ENCODE assay signal across 34 mouse cellular contexts in genomic region chr5:45686223-45686622, GRCm38 (mm10). TPM values are rescaled to one million over a fixed set of nuclear protein-coding genes. Genes with fewer than 3 reads are reported as not detected.
"Had no signal": no experiment of that assay in that cellular context is flagged by ENCODE, and none has a peak within 500 bp of the region (broad histone marks: within the 10 kb centered on the region; RNA-seq: fewer than 3 reads in every experiment).

No protein-coding gene starts in this region.

- ATAC-seq: liver, embryonic 12.5 days; liver, postnatal 0 days; lung, postnatal 0 days; midbrain, embryonic 13.5 days; midbrain, embryonic 15.5 days; midbrain, embryonic 16.5 days had no signal

- H3K4me1 ChIP-seq: limb, embryonic 10.5 days; limb, embryonic 12.5 days; limb, embryonic 13.5 days; limb, embryonic 15.5 days; liver, embryonic 13.5 days; liver, embryonic 15.5 days; lung, embryonic 15.5 days; midbrain, embryonic 12.5 days; midbrain, embryonic 13.5 days; midbrain, embryonic 15.5 days; neural tube, embryonic 12.5 days had no signal

- H3K36me3 ChIP-seq: midbrain, embryonic 13.5 days; midbrain, embryonic 15.5 days had no signal

- DNase-seq: left cerebral cortex, postnatal 4 days; liver; liver, embryonic 13.5 days; liver, postnatal 0 days; lung, adult 18-20 months; lung, adult 2 months; lung, embryonic 14.5 days; lung, postnatal 10 days; lung, postnatal 14 days; lung, postnatal 36 days; lung, postnatal 4 days; midbrain, embryonic 14.5 days had no signal

- H3K27ac ChIP-seq: limb, embryonic 10.5 days; limb, embryonic 12.5 days; limb, embryonic 13.5 days; limb, embryonic 15.5 days; liver, embryonic 12.5 days; liver, embryonic 13.5 days; liver, embryonic 14.5 days; liver, embryonic 15.5 days; lung, embryonic 15.5 days; macrophage; midbrain, embryonic 12.5 days; midbrain, embryonic 13.5 days; midbrain, embryonic 15.5 days; neural tube, embryonic 12.5 days had no signal

- H3K27me3 ChIP-seq: limb, embryonic 12.5 days; limb, embryonic 13.5 days; limb, embryonic 15.5 days; liver, embryonic 12.5 days; liver, embryonic 13.5 days; liver, embryonic 15.5 days; lung, embryonic 15.5 days; megakaryocyte, embryonic 14.5 days; midbrain, embryonic 12.5 days; midbrain, embryonic 13.5 days; midbrain, embryonic 15.5 days; neural tube, embryonic 12.5 days had no signal

- H3K4me2 ChIP-seq: limb, embryonic 12.5 days; limb, embryonic 13.5 days; limb, embryonic 15.5 days; liver, embryonic 11.5 days; liver, embryonic 12.5 days; liver, embryonic 13.5 days; liver, embryonic 15.5 days; lung, embryonic 14.5 days; lung, embryonic 15.5 days; midbrain, embryonic 12.5 days; midbrain, embryonic 13.5 days; midbrain, embryonic 15.5 days; neural tube, embryonic 12.5 days had no signal

- H3K9me3 ChIP-seq: limb, embryonic 10.5 days; limb, embryonic 12.5 days; limb, embryonic 13.5 days; limb, embryonic 15.5 days; liver, embryonic 12.5 days; liver, embryonic 13.5 days; liver, embryonic 15.5 days; lung, embryonic 15.5 days; megakaryocyte, embryonic 14.5 days; midbrain, embryonic 12.5 days; midbrain, embryonic 13.5 days; midbrain, embryonic 15.5 days; neural tube, embryonic 12.5 days had no signal

- H3K9ac ChIP-seq: limb, embryonic 12.5 days; limb, embryonic 13.5 days; limb, embryonic 15.5 days; liver, embryonic 12.5 days; liver, embryonic 13.5 days; liver, embryonic 14.5 days; liver, embryonic 15.5 days; liver, postnatal 0 days; lung, embryonic 14.5 days; lung, embryonic 15.5 days; midbrain, embryonic 12.5 days; midbrain, embryonic 13.5 days; midbrain, embryonic 15.5 days; neural tube, embryonic 12.5 days had no signal

- H3K4me3 ChIP-seq: limb, embryonic 10.5 days; limb, embryonic 12.5 days; limb, embryonic 13.5 days; limb, embryonic 15.5 days; liver, embryonic 12.5 days; liver, embryonic 13.5 days; liver, embryonic 15.5 days; lung, embryonic 15.5 days; megakaryocyte, embryonic 14.5 days; midbrain, embryonic 12.5 days; midbrain, embryonic 13.5 days; midbrain, embryonic 15.5 days; myocyte; neural tube, embryonic 12.5 days had no signal

RNA-seq across cellular contexts. Expression of gene Fam184b, which starts 46.8 kb away (rescaled TPM):
- total RNA-seq: megakaryocyte progenitor cell, adult 5-6 weeks; megakaryocyte, adult 5-6 weeks; megakaryocyte-erythroid progenitor cell, adult 5-6 weeks; monocyte, adult 5-6 weeks had no signal
- polyA plus RNA-seq: macrophage had no signal
